Mouse (Mus musculus): ENCODE results near the gene Fgfr2. TPM values are rescaled to one million over a fixed set of nuclear protein-coding genes. Genes with fewer than 3 reads are reported as not detected.
A peak's percentile ranks its signal among the peaks of the same experiment; 100 is the strongest.
"Not testable (repeated sequence)": the region's sequence is repeated elsewhere in the genome, so short reads cannot be mapped to it uniquely, and the experiment has no call there.

The Fgfr2 gene
- total RNA-seq, 2 experiments from 2014 or later: 190 to 480 TPM

DNA sequence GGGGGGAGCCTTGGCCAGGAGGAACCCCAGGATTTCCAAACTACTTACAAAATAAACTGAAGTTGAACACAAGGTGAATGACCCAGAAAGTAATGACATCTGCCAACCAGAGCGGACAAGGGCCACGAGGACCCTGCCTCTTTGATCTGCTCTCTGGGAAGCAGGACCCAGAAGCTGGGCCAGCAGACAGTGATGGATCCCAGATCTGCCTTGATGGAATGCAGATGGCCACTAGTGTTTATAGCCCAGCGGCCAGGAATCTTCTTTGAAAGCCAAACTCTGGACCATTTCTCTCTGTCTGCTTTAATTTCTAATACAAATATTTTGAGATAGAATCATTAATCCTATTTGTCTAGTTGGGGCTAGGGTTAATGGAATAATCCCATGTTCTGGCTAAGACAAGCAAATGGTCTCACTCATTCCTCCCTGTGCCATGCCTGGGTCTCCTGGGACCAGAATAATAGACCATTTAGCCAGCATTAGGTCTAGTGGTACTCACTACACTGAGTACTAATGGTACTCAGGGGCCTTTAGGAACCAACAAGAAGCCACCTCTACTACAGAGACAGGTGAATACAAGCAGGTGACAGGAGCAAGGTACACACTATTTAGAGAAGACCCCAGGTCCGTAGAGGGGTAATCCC is 674.5 kb downstream of the Fgfr2 start:
- no peak for DNase-seq

DNA sequence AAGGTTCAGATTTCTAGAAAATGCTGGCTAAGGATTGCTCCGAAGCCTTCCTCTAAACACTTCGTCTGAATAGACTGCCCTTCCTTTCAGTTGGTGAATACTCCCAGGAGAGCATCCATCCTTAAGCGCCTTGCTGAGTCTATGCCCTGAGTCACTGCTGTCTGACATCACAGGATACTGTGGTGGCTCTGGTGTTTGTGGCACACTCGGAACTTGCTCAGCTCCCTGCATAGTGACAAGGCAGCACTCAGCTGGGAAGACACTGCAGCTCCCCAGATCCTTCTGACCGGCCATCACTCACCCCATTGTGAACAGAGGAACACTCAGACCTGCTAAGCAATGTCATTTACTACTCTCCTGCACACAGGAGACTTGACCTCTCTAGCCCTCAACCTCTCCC is 675.6 kb downstream of the Fgfr2 start:
- no peak for DNase-seq

DNA sequence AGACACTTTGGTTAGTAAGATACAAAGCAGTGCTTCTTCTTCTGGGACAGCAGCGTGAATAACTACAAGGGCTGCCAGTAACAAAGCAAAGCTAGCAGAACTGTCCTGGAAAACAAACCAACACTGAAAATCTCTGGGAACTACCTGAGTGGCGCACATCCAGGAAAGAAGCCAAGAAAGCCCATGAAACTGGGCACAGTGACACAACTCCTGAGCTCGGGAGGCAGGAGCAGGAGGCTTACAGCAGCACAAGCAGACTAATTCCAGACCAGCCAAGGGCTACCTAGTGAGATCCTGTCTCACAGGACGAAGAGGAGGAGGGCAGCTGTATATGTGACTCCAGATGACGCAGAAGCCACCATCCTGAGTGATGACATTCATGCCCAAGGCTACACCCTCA is 676.3 kb downstream of the Fgfr2 start:
- no peak for DNase-seq

DNA sequence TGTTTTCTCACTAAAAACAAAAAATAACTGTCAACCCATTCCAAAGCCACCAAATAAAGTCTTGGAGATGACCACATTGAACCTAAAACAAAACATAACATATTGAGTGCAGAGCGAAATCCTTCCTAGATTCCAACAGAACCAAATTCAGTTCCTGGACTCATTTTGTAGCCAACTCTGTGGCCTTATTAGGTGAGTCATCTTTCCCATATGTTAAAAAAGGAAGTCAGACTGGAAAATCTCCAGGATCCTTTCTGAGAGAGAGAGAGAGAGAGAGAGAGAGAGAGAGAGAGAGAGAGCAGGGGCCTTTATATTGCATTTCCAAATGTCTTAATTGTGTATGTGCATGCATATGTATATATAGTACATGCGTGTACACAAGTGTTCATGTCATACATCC is 678.9 kb downstream of the Fgfr2 start:
- DNase-seq: no peak

DNA sequence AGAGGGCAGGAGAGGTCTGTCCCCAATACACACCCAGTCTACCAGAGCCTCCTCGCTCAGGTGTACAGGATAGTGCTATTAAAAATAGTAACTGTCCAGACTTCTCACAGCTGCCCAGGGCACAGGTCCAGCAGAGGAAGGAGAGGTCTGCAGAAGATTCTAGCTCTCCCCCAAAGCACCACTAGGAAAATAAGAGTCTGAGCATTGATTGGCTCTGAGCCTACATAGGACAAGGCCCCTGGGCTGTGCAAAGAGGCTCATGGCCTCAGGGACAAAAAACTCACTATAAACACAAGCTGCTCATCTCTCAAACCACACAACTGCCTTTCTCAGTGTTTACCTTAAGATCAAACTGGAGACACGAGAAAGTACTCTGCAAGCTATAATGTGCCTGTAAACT is 679.4 kb downstream of the Fgfr2 start:
- no peak for DNase-seq

- DNase-seq: no peak
Measured at GRCm38 (mm10) chr7:132443134-132443533, 680.0 kb downstream of the Fgfr2 start.

DNA sequence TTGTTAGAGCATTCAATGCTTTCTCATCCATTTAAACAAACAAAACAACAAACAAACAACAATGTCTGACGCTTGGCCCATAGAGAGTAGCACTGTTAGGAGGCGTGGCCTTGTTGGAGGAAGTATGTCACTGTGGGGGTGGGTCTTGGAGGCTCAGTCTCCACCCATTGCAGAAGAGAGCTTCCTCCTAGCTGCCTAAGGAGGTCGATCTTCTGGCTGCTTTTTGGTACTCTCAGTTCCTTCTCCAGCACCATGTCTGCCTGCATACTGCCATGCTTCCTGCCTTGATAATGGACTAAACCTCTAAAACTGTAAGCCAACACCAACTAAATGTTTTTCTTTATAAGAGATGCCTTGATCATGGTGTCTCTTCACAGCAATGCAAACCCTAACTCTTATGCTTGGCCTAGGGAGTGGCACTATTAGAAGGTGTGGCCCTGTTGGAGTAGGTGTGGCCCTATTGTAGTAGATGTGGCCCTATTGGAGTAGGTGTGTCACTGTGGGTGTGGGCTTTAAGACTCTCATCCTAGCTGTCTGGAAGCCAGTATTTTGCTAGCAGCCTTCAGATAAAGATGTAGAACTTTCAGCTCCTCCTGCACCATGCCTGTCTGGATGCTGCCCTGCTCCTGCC is 680.9 kb downstream of the Fgfr2 start:
- not testable (repeated sequence) for DNase-seq

DNA sequence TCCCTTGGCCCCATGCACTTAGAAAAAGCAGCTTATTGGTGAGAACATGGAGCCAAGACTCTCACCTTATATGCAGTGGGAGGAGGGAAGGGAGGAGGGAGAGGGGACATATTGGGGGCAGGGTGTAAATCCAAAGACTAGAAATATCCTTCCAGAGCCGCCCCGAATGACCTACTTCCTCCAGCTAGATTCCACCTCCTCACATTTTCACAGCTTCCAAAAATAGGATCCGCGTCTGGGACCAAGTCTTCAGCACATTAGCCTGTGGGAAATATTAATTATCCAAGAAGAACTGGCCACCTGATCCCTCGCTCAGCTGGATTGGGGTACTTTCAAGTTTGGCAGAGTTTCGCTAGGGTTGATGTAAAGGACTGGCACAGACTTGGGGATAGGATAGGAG is 683.2 kb downstream of the Fgfr2 start:
- no peak for DNase-seq

DNA sequence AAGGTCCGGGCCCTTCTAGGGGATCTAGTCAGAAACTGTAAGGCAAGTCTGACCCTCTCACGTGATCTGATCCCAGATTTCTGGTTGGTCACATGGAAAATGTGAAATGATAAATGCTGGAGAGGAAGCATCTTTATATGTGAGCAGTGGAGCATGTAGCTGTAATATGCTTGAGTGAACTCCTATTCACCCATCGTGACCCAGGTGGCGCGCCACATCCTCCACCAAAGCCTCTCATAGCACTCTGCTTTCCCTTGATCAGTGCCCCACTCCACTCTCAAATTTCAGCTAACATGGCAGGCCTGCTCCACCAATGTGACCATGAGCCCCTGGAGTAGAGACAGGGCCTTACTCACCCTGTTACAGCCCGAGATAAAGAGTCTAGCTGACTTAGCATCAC is 685.1 kb downstream of the Fgfr2 start:
- DNase-seq: no peak

DNA sequence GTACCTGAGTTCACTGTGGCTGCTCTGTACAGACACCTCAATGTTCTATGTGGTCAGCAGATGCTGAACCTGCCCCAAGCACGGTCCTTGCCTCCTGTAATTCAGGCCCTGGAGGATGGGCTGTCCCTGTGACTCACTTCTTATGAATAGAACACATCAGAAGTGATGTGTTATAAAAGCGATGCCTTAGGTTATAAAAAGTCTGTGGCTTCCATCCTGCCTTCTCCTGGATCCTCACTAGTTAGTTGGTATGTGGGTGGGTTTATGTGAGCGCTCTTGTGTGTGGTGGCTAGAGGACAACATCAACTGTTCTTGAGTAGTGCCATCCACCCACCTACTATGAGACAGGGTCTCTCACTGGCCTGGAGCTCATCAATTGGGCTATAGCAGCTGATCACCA is 685.7 kb downstream of the Fgfr2 start:
- no peak for DNase-seq

DNA sequence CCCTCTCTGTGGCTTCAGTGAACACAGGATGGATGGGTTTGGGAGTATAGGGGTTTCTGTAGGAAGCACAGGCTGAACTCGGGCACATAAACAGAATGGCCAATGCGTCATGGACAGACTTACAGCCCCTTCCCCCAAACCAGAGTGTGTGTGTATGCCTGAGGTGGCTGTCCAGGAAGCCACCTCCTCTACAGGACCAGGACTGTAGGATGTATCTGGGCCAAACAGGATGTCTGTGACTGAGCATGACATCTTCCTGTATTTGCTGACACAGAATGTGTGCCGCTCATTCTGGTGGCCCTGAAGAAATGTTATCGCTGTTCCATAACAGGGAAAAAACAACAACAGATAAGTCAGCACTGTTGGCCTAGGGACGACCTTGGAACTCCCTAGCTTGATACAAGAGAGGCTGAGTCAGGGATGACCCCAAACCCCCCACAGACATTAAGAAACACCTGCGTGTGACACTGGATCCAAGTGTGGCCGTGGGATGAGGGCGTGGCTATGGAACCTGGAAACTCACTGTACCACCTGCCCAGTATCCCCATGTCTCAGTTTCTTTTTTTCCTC is 687.6 kb downstream of the Fgfr2 start:
- peak; percentile 15 to 18 for DNase-seq

DNA sequence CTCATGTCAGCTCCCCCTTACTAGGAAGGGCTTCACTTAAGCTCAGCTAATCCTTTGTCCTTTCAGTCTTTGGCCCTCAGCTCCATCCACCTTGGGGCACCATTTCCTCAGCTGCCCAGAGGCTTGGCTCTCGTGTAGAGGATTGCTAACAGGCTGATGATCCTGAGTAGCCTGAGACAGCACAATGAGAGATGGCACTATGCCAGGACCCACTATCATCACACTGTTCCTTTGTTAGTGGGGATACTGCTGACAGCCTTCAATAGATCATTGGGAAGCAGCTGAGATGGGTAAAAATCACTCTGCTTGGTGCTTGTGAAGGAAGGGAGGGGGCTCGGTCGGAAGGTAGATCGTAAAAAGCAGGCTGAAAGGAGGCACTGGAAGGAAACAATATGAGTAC is 693.8 kb downstream of the Fgfr2 start:
- DNase-seq: no peak

- no peak for DNase-seq
Measured at GRCm38 (mm10) chr7:132428308-132428707, 694.8 kb downstream of the Fgfr2 start.

- no peak for DNase-seq
Measured at GRCm38 (mm10) chr7:132426069-132426468, 697.1 kb downstream of the Fgfr2 start.

GRCm38 (mm10) chr7:132425364-132425999 is 697.7 kb downstream of the Fgfr2 start:
- peak; percentile 28 to 34 for DNase-seq

DNA sequence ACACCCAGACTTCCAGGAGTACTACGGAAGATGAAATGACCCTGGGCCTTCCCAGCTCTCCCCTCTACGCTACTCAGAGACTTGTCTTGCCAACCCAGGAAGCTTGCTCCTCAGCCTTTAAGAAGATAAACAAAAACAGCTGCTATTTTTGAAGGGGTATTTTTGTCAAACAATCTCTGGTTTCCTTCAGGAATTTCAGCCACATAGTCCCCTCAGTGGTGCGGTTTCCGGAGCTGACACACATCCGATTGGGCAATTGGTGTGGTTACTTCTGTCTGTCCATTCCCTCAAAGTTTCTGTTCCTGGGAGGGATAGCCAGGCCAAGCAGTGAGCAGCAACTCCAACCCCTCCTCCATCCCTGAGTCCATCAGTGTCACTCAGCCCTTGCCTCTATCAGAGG is 699.6 kb downstream of the Fgfr2 start:
- peak; percentile 46 to 48 for DNase-seq

DNA sequence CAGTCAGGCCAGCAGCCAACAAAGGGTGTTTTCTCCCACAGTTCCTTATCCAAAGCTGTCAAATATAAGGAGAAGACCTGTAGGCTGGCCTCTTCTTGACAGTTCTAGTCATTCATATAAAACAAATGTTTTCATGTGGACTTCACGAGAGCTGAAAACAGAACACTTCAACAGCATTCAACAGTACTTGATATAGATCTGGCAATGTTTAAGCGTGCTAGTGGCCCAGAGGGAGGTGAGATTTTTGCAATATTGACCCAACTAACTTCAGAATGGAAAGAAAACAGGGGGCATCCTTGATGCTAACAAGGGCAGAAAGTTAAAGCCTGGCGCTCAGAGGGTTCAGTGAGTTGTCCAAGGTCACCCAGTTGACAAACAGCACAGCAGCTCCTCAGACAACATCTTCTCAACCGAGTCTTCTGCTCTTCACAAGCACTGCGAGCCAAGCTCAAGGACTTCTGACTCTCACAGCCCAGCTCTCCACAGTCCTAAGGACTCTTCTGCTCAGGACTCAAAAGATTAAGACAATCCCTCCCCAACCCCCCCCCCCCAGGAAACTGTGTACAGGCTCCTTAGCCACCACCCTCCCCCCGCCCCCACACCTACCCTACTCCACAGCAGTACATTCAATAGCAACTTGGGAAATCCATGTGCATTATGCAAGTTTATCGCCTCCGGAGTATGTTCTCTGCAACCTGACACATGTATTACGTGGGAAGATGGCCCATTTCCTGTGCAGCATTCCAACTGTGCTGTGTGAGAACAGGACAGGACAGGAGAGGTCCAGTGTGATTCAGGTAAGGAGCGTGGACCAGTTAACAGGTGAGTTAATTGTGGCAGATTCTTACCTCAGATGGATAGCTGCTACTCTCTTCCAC is 703.5 kb downstream of the Fgfr2 start:
- no peak for DNase-seq

GRCm38 (mm10) chr7:132416866-132417265 is 706.3 kb downstream of the Fgfr2 start:
- no peak for DNase-seq

DNA sequence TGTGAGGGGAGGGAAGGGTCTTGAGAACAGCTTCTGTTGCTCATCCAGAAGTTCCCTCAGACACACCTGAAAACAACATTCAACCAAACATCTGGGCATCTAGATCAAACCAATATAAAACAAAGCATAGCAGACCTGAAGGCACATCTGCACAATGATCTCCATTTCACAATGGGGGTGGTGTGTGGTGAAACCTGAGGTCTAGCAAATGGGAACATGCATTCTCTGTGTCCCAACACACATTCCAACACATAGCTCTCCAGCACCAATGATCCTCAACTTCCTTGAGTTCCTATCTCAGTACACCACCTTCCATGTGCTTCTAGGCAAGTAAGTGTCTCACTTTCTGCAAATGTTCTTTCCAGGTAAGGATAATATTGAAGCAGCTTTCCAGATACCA is 707.3 kb downstream of the Fgfr2 start:
- DNase-seq: no peak

- DNase-seq: peak; percentile 37 to 38
Measured at GRCm38 (mm10) chr7:132412520-132412919, 710.6 kb downstream of the Fgfr2 start.

DNA sequence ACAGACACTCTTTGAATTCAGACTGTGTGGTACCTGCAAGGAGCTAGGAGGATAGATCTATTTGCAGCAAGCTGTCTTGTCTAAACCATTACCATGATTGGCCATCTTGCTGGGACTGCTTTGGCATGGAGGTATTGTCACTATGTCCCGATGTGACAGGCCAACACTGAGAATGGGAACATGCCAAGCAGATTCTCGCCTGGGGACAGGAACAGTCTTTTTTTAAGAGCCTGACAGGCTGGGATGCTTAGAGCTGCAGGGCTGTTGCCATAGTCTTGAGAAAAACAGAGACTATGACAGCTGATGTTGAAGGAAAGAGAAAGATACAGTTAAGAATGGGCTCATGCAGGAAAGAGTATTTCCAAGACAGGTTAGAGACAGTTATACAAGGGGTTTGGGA is 711.4 kb downstream of the Fgfr2 start:
- no peak for DNase-seq

- DNase-seq: no peak
Measured at GRCm38 (mm10) chr7:132410958-132411357, 712.2 kb downstream of the Fgfr2 start.

All from adrenal gland, postnatal 36 days (tissue).